Mouse (Mus musculus) thymus, adult 2 months (tissue): ENCODE results near the gene Icam1. TPM values are rescaled to one million over a fixed set of nuclear protein-coding genes. Genes with fewer than 3 reads are reported as not detected.
A peak's percentile ranks its signal among the peaks of the same experiment; 100 is the strongest.

Experiments
- DNase-seq: peaks from one replicate; pipeline ENCODE4 v3.0.0; 2021
- H3K27ac ChIP-seq: fragments of 200-500 bp; 2 replicates; pipeline ENCODE4 v1.5.1; 2012; ENCODE audit warnings: low read length, control low read depth; ENCODE audit not compliant: control insufficient read depth, insufficient read depth
- H3K27me3 ChIP-seq: fragments of 200-500 bp; 2 replicates; pipeline ENCODE4 v1.6.1; 2012; ENCODE audit warnings: mild to moderate bottlenecking, low read length, moderate library complexity, mixed read lengths; ENCODE audit not compliant: control insufficient read depth, insufficient read depth
- H3K36me3 ChIP-seq: fragments of 200-500 bp; 2 replicates; pipeline ENCODE4 v1.6.1; 2012; ENCODE audit warnings: mild to moderate bottlenecking, low read length, moderate library complexity; ENCODE audit not compliant: control insufficient read depth, insufficient read depth
- H3K4me1 ChIP-seq: fragments of 200-500 bp; replicated peaks from 2 replicates; pipeline ENCODE4 v1.6.1; 2012; ENCODE audit warnings: low read length; ENCODE audit not compliant: control insufficient read depth, insufficient read depth
- H3K4me3 ChIP-seq: fragments of 200-500 bp; 2 replicates; pipeline ENCODE4 v1.5.1; 2012; ENCODE audit warnings: mild to moderate bottlenecking, low read length, control low read depth, moderate library complexity; ENCODE audit not compliant: control insufficient read depth, insufficient read depth
- CTCF ChIP-seq: fragments of 200-500 bp; IDR thresholded peaks from 2 replicates; pipeline ENCODE4 v1.5.1; 2012; ENCODE audit warnings: mild to moderate bottlenecking, control low read depth, low read length, moderate library complexity, borderline replicate concordance; ENCODE audit not compliant: control insufficient read depth, poor library complexity, insufficient read depth; ENCODE audit errors: extremely low read depth
- POLR2A ChIP-seq: fragments of 200-500 bp; IDR thresholded peaks from 2 replicates; pipeline ENCODE4 v1.6.1; 2012; ENCODE audit warnings: mild to moderate bottlenecking, low read length, control low read depth, moderate library complexity; ENCODE audit not compliant: control insufficient read depth, poor library complexity, insufficient read depth; ENCODE audit errors: extremely low read depth
- WGBS: fragments of 180-500 bp; shearing (Covaris S2); methylation state at CpG from one replicate; pipeline ENCODE4 v1.1.7; 2018; 5-methylcytosine and 5-hydroxymethylcytosine counted together
- polyA plus RNA-seq: library from polyadenylated mRNA; depleted of rRNA; stranded (reverse); fragments of >200 nt; gene quantifications from 2 replicates; pipeline ENCODE4 v1.2.3, GENCODE M21; 2012; rRNA removed

Gene Icam1
- polyA plus RNA-seq, 1 experiment = 90.8 TPM

DNA sequence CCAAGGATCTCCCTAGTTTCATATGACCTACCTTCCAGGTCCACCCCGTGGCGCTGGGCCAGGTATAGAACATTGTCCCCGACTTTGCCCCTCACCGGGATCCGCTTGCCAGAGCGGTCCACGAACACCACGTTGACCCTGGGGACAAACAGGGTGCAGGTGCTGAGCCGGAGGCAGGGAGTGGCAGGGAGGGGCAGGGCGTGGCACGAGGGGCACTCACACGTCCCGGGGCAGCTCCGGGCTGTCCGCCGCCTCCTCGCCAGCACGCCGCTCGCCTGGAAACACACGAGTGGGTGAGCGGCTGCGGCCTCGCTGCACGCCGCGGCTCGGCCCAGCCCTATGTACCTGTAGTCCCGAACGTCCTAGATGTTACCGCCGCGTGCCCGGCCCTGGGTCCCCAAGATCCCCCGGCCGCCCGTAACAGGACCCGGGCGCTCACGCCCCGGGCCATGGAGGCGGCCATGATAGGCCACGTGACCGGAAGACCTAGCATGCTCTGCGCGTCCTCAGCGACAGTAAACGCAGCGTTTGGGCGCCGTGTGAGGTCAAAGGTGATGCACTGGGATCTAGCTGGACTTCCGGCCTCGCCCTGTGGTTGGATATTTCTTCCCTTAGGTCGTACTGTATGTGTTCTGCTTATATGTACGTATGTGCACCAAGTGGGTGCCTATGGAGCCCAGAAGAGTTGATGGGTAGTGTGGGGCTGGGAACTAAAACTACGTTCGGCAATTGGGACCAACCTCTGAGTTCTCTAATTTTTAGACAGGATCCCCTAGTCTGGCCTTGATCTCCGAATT lies 57.5 kb downstream of the Icam1 start, which contains the start of the genes Gm49373 and Fdx1l:
Gm49373 (minus strand) TSS at position 53 of the 797 bp plus-strand sequence.
Fdx1l (minus strand) TSS at position 571 of the 797 bp plus-strand sequence.
- WGBS = 2% methylated on average over 58 of the region's 58 CpGs
- H3K4me1 ChIP-seq = peaks cover 4% of the 10 kb centered on the region; the same call in 1 of the 2 replicates
- peak within 1 kb of the TSS; percentile 67 for H3K4me3 ChIP-seq
- peaks cover 31% of the 10 kb centered on the region for H3K36me3 ChIP-seq
- no peaks in the 10 kb centered on the region for H3K27me3 ChIP-seq
- TF ChIP-seq POLR2A (no peak), CTCF (peak; percentile 42; the same call in 1 of the 2 replicates)
- peak; percentile 84 for DNase-seq
- H3K27ac ChIP-seq = no peak within 1 kb of the TSS

DNA sequence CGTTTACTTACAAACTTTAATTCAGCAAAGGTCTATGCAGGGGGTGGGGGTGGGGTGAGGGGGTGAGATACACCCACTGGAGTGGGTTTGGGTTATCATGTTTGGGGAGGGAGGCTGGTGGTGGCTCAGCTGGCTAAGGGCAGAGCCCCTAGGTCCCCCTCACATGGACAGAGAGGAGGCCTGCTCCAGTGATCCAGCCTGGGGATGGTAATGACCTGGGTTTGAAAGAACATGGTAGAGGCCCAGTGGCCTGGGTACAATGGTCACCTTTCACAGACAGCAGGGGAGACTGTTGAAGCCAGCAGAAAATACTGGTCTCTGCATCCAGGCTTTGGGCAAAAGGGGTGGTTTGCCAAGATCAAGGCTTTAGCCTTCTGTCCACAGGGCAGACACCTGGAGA lies 58.4 kb downstream of the Icam1 start:
- Histone ChIP-seq H3K4me3 (no peak overlapping the region), H3K4me1 (peaks cover 4% of the 10 kb centered on the region; the same call in 1 of the 2 replicates), H3K36me3 (peaks cover 40% of the 10 kb centered on the region), H3K27me3 (no peaks in the 10 kb centered on the region), H3K27ac (no peak overlapping the region)
- DNase-seq = no peak
- 70% methylated on average over 1 of the region's 1 CpGs for WGBS
- TF ChIP-seq POLR2A (no peak), CTCF (no peak)

DNA sequence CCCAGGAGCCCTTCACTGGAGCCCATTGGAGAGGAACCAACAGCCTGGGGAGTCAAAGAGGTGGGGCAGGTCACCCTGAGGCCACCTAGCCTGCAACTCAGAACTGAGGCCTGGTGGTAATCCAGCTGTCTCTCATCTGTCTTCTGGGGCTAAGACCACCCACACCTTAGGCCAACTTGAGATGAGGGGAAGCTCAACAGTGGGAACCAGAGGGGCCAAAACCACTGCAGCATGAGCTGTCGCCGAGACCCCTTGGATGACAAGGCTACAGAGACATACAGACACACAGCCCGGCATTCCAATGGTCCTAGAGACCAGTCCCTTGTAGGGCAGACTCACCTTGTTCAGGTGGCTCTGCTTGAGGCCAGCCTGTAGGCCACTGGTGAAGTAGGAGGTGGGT lies 59.8 kb downstream of the Icam1 start:
- Histone ChIP-seq H3K27ac (no peak overlapping the region), H3K4me3 (no peak overlapping the region), H3K4me1 (peaks cover 4% of the 10 kb centered on the region; the same call in 1 of the 2 replicates), H3K27me3 (no peaks in the 10 kb centered on the region), H3K36me3 (peaks cover 55% of the 10 kb centered on the region)
- DNase-seq = no peak
- TF ChIP-seq POLR2A (no peak), CTCF (no peak)
- WGBS = 100% methylated on average over 3 of the region's 3 CpGs

Other genes starting within 250 kb of the Icam1 start
- 3.1 and 4.3 TPM in 2 replicates for gene Col5a3, start 200.9 kb upstream of the Icam1 start, polyA plus RNA-seq
- gene Rdh8, start 197.5 kb upstream of the Icam1 start, polyA plus RNA-seq = not detected in 2 replicates
- gene A230050P20Rik, start 147.3 kb upstream of the Icam1 start, polyA plus RNA-seq = 93.1 and 103 TPM in 2 replicates
- gene Angptl6, start 136.3 kb upstream of the Icam1 start, polyA plus RNA-seq = 8.7 and 8.8 TPM in 2 replicates
- gene Ppan, start 127.8 kb upstream of the Icam1 start, polyA plus RNA-seq = 121 and 140 TPM in 2 replicates
- 137 and 140 TPM in 2 replicates for gene Eif3g, start 117.4 kb upstream of the Icam1 start, polyA plus RNA-seq
- gene Dnmt1, start 56.1 kb upstream of the Icam1 start, polyA plus RNA-seq = 142 and 194 TPM in 2 replicates
- 11.0 and 11.2 TPM in 2 replicates for gene S1pr2, start 39.2 kb upstream of the Icam1 start, polyA plus RNA-seq
- gene Mrpl4, start 13.2 kb upstream of the Icam1 start, polyA plus RNA-seq = 125 and 140 TPM in 2 replicates
- 0.26 and 0.71 TPM in 2 replicates for gene Icam4, start 13.4 kb downstream of the Icam1 start, polyA plus RNA-seq
- gene Icam5, start 16.1 kb downstream of the Icam1 start, polyA plus RNA-seq = 0.63 and 1.0 TPM in 2 replicates
- gene Zglp1, start 51.1 kb downstream of the Icam1 start, polyA plus RNA-seq = 0.79 and 1.1 TPM in 2 replicates
- gene Gm49373, start 57.1 kb downstream of the Icam1 start, polyA plus RNA-seq = 0.47 and 0.48 TPM in 2 replicates
- 52.0 and 67.8 TPM in 2 replicates for gene Fdx1l, start 57.6 kb downstream of the Icam1 start, polyA plus RNA-seq
- 13.5 and 18.0 TPM in 2 replicates for gene Gm38431, start 76.0 kb downstream of the Icam1 start, polyA plus RNA-seq
- gene Raver1, start 76.0 kb downstream of the Icam1 start, polyA plus RNA-seq = 229 and 270 TPM in 2 replicates
- 50.7 and 51.1 TPM in 2 replicates for gene Tyk2, start 115.3 kb downstream of the Icam1 start, polyA plus RNA-seq
- gene Cdc37, start 134.0 kb downstream of the Icam1 start, polyA plus RNA-seq = 91.1 and 92.5 TPM in 2 replicates
- 6.1 and 6.8 TPM in 2 replicates for gene Pde4a, start 149.7 kb downstream of the Icam1 start, polyA plus RNA-seq
- gene Keap1, start 223.4 kb downstream of the Icam1 start, polyA plus RNA-seq = 115 and 122 TPM in 2 replicates
- 0.70 and 0.78 TPM in 2 replicates for gene S1pr5, start 232.5 kb downstream of the Icam1 start, polyA plus RNA-seq
- gene Atg4d, start 249.3 kb downstream of the Icam1 start, polyA plus RNA-seq = 84.3 and 87.7 TPM in 2 replicates